ENCODE assay signal across 7 mouse cellular contexts in genomic region chr2:167062965-167063880, GRCm38 (mm10). TPM values are rescaled to one million over a fixed set of nuclear protein-coding genes. Genes with fewer than 3 reads are reported as not detected.
A peak's percentile ranks its signal among the peaks of the same experiment; 100 is the strongest.
DNase-seq lines count a peak whose midpoint lies in the region; ATAC-seq and TF ChIP-seq lines count a peak whose summit lies in the region.

Znfx1 (minus strand) TSS chr2:167063015.

- H3K4me1 ChIP-seq in embryonic facial prominence, embryonic 13.5 days = peaks cover 37% of the 10 kb centered on the region
- H3K4me1 ChIP-seq in heart, adult 2 months (ENCODE audit: control insufficient read depth, insufficient read depth, low read length) = peaks cover 14% of the 10 kb centered on the region
- peaks cover 32% of the 10 kb centered on the region for H3K4me1 ChIP-seq in limb, embryonic 13.5 days
- peaks cover 33% of the 10 kb centered on the region for H3K4me1 ChIP-seq in midbrain, embryonic 16.5 days (ENCODE audit: control insufficient read depth, insufficient read depth, low read length)

- H3K9me3 ChIP-seq in embryonic facial prominence, embryonic 13.5 days = no peaks in the 10 kb centered on the region
- no peaks in the 10 kb centered on the region for H3K9me3 ChIP-seq in limb, embryonic 13.5 days
- no peaks in the 10 kb centered on the region for H3K9me3 ChIP-seq in midbrain, embryonic 16.5 days (replicated peaks; ENCODE audit: control insufficient read depth, low read length, poor library complexity, severe bottlenecking)

- no peaks in the 10 kb centered on the region for H3K27me3 ChIP-seq in embryonic facial prominence, embryonic 13.5 days
- no peaks in the 10 kb centered on the region for H3K27me3 ChIP-seq in heart, adult 2 months (ENCODE audit: control insufficient read depth, insufficient read depth, low read length)
- H3K27me3 ChIP-seq in limb, embryonic 13.5 days = no peaks in the 10 kb centered on the region
- no peaks in the 10 kb centered on the region for H3K27me3 ChIP-seq in midbrain, embryonic 16.5 days (ENCODE audit: control insufficient read depth, insufficient read depth, low read depth, low read length)

- peak within 1 kb of the TSS; percentile 91 for H3K9ac ChIP-seq in embryonic facial prominence, embryonic 13.5 days
- peak within 1 kb of the TSS; percentile 100 for H3K9ac ChIP-seq in heart, adult 2 months (ENCODE audit: low read depth, low read length)
- H3K9ac ChIP-seq in limb, embryonic 13.5 days = peak within 1 kb of the TSS; percentile 98
- peak within 1 kb of the TSS; percentile 96 for H3K9ac ChIP-seq in midbrain, embryonic 16.5 days (ENCODE audit: low read depth, low read length)

- peak; percentile 93 for ATAC-seq in embryonic facial prominence, embryonic 13.5 days (ENCODE audit: insufficient number of reproducible peaks, insufficient read depth, low FRiP score, low TSS enrichment, low read depth)
- peak; percentile 96 for ATAC-seq in limb, embryonic 13.5 days (ENCODE audit: low FRiP score, low read depth)
- ATAC-seq in midbrain, embryonic 16.5 days = peak; percentile 92

- H3K27ac ChIP-seq in embryonic facial prominence, embryonic 13.5 days = peak within 1 kb of the TSS; percentile 90
- H3K27ac ChIP-seq in heart, adult 2 months = peak within 1 kb of the TSS; percentile 98
- peak within 1 kb of the TSS; percentile 89 for H3K27ac ChIP-seq in limb, embryonic 13.5 days
- peak within 1 kb of the TSS; percentile 92 for H3K27ac ChIP-seq in midbrain, embryonic 16.5 days (ENCODE audit: low read length)

- TF ChIP-seq POLR2A in heart, adult 2 months (IDR thresholded peaks at IDR 0.05; ENCODE audit: insufficient read depth, low read depth, low read length) = peak; percentile 100

- intact Hi-C loops in heart, adult 2 months (cut with DNase I) = loop anchor here (5.0 kb wide), 3 partner anchors 66 to 359 kb away; partner anchors contain the start of genes B4galt5, Slc9a8 and Stau1

- H3K36me3 ChIP-seq in embryonic facial prominence, embryonic 13.5 days = peaks cover 29% of the 10 kb centered on the region
- H3K36me3 ChIP-seq in heart, adult 2 months (ENCODE audit: control insufficient read depth, insufficient read depth, low read length) = peaks cover 18% of the 10 kb centered on the region
- H3K36me3 ChIP-seq in limb, embryonic 13.5 days = peaks cover 32% of the 10 kb centered on the region
- peaks cover 16% of the 10 kb centered on the region for H3K36me3 ChIP-seq in midbrain, embryonic 16.5 days (ENCODE audit: control insufficient read depth, insufficient read depth, low read length)

- peak within 1 kb of the TSS; percentile 80 for H3K4me3 ChIP-seq in embryonic facial prominence, embryonic 13.5 days
- H3K4me3 ChIP-seq in heart, adult 2 months = peak within 1 kb of the TSS; percentile 98
- H3K4me3 ChIP-seq in limb, embryonic 13.5 days = peak within 1 kb of the TSS; percentile 83
- peak within 1 kb of the TSS; percentile 91 for H3K4me3 ChIP-seq in midbrain, embryonic 16.5 days (ENCODE audit: low read depth, low read length)

- DNase-seq in adrenal gland, postnatal 36 days = peak; percentile 95
- DNase-seq in heart, adult 2 months = peak; percentile 98
- peak; percentile 95 to 96 for DNase-seq in kidney, adult 8-10 months
- peak; percentile 98 to 99 for DNase-seq in spleen, postnatal 10 days (ENCODE audit: low spot score in 2 of 2)

- peak within 1 kb of the TSS; percentile 72 for H3K4me2 ChIP-seq in embryonic facial prominence, embryonic 13.5 days
- H3K4me2 ChIP-seq in limb, embryonic 13.5 days (replicated peaks) = peak within 1 kb of the TSS; percentile 84
- H3K4me2 ChIP-seq in midbrain, embryonic 16.5 days (ENCODE audit: low read length) = peak within 1 kb of the TSS; percentile 81

- under 1% methylated on average over 57 of the region's 57 CpGs for WGBS in embryonic facial prominence, embryonic 13.5 days
- WGBS in heart, adult 2 months = under 1% methylated on average over 57 of the region's 57 CpGs
- WGBS in limb, embryonic 13.5 days = under 1% methylated on average over 56 of the region's 57 CpGs
- WGBS in midbrain, embryonic 16.5 days = under 1% methylated on average over 55 of the region's 57 CpGs

- TF ChIP-seq CTCF in heart, adult 2 months (IDR thresholded peaks at IDR 0.05) = peak; percentile 25

- peaks cover 8% of the 10 kb centered on the region for H3K79me2 ChIP-seq in heart, adult 2 months (replicated peaks; ENCODE audit: control insufficient read depth, insufficient read depth, low read length)

- peak; percentile 97 for TF ChIP-seq EP300 in heart, adult 2 months (IDR thresholded peaks at IDR 0.05; ENCODE audit: insufficient read depth, low read depth, low read length)

RNA-seq across cellular contexts. Expression of gene Znfx1, which starts in this region (rescaled TPM):
- total RNA-seq in adrenal gland, postnatal 36 days (2021) = 10 to 100 TPM; 50.0 to 57.8 TPM
- polyA plus RNA-seq in embryonic facial prominence, embryonic 13.5 days (2015; fragmentation: Nextera tagmentation; extraction: Ambion mirVana) = 5.5 and 7.7 TPM in 2 replicates
- total RNA-seq in heart, adult 2 months (2021) = 10 to 100 TPM; 37.4 to 39.3 TPM
- polyA plus RNA-seq in heart, adult 2 months (2012; rRNA removed) = 21.9 and 29.1 TPM in 2 replicates
- 6.0 and 7.9 TPM in 2 replicates for polyA plus RNA-seq in limb, embryonic 13.5 days (2015; fragmentation: Nextera tagmentation; extraction: Ambion mirVana)
- 6.2 and 8.0 TPM in 2 replicates for polyA plus RNA-seq in midbrain, embryonic 16.5 days (2015; fragmentation: Nextera tagmentation; extraction: Ambion mirVana)

Comparison
In these comparisons a context has a peak if more than half of its experiments do, and no peak if none do; other contexts are left out.
1. Peak in every context shown above with its lines: DNase-seq, ATAC-seq, H3K4me3 ChIP-seq and H3K27ac ChIP-seq.